Mouse (Mus musculus) frontal cortex, adult 2 months (tissue): Measurements from ENCODE around the gene Phka2. TPM values are rescaled to one million over a fixed set of nuclear protein-coding genes. Genes with fewer than 3 reads are reported as not detected.

Experiments
- DNase-seq, 2 experiments: peaks; one replicate each; pipeline ENCODE4 v3.0.0; 2022; ENCODE audit warnings: low spot score in 1 of 2; ENCODE audit errors: extremely low spot score in 1 of 2
- polyA plus RNA-seq: library from polyadenylated mRNA; depleted of rRNA; stranded (reverse); fragments of >200 nt; gene quantifications from 2 replicates; pipeline ENCODE4 v1.2.3, GENCODE M21; 2012; rRNA removed

The Phka2 gene
- polyA plus RNA-seq: 30.6 and 35.7 TPM in 2 replicates

- DNase-seq: peak; percentile 53 to 76
These were observed at the start of gene Phka2 for GRCm38 (mm10) chrX:160502048-160503041. TSS of gene Phka2 (plus strand) at chrX:160502166.

DNA sequence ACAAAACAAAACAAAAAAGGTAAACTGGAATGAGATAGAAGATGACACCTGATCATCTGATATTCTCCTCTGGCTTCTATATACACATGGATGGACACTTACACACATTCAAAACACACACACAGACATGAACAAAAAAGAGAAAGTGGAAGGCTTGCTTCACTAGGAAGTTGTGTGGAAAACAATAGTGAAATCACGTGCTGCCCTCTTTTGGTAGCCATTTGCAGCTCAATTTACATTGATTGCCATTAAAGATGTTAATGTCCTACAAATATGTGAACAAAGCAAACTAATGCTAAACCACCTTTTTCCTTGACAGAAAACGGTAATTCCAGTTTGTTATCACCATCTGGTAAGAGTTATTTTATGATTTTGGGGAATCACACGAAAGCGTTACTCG is 46.3 kb upstream of the Phka2 start:
- no peak for DNase-seq

GRCm38 (mm10) chrX:160471257-160471786 is 30.6 kb upstream of the Phka2 start:
- DNase-seq: no peak

DNA sequence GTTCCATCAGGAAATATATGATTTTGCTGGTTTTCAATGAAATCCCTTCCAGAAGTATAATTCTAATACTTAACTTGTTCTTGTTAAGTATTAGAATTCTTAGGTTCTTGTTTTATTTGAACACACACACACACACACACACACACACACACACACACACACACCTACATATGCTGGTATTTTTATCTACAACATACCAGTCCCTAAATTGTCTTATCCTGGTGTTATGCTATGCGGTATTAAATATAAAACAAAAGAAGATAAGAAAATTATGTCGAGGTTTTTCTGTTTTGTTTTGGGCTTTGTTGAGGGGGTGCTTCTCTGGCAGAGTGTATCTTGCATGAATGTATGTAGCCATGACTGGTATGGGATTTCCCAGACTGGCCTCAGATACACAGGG is 12.2 kb upstream of the Phka2 start:
- DNase-seq: no peak

DNA sequence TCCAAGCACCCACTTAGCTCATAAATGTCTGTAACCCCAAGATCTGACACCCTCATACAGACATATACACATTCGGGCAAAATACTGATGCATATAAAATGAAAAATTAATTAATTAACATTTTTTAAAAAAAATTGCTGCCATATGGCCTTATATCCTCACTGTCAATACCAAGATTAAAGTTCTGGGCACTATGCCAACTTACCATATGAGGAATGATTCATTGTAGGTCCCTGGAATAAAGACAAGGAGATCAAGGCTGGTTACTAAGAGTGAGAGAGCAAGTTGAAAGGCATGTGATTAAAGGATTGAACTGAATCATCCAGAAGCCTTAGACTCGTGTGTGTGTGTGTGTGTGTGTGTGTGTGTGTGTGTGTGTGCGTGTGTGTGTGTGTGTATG is 7.6 kb upstream of the Phka2 start:
- DNase-seq: peak in 1 of 2 experiments; percentile 28

GRCm38 (mm10) chrX:160494921-160495320 is 7.0 kb upstream of the Phka2 start:
- DNase-seq: no peak

DNA sequence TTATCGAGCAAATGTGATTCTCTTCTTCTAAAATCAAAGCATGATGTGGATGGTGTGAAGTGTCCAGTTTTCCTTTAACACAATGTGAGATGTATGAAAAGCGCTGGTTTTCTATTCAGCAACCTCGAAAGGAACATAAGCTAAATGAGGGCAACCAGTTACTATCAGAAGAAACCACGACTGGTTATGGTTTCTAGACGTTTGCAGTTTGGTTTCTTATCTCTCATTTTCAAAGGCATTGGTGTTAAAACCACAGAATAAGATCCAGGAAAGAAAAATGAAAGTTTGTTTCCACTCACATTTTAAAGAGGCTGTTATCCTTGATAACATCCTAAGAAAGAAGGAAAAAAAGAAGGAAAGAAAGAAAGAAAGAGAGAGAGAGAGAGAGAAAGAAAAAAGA is 5.5 kb upstream of the Phka2 start:
- no peak for DNase-seq

DNA sequence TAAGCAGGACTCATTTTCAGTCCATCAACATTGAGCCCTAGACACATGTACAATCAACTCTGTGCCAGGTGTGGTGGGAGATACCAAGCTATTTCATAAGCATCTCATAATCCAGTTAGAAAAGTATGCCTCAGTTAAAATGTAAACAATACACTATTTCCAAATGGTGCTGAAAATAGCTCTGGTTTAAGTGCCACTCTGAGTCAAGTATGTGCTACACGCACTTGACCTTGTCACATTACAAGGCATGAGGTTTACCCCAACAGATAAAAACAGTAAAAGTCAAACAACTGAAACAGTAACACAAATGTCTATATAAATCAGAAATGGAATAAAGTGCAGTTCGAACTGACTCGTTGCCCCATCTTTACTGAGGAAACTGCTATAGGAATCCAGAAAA is 871 bp upstream of the Phka2 start:
- DNase-seq: no peak

DNA sequence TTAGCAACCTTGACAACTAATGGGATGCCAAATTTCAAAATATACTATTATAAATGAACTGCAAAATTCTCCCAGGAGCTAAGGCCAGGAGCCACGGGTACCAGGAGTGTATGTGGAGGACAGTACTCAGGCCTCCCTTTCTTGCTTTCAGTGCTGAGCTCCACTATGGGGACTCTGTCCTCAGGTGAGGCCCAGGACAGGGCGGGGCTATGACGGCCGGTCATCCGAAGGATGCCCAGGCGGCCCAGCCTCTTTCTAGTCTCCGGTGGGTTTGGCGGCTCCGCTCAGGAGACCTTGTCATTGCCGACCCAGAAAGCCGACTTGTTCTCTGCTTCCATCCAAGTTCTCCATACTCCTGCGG is 299 bp upstream of the Phka2 start:
- DNase-seq: no peak

GRCm38 (mm10) chrX:160509046-160509445 is 7.1 kb downstream of the Phka2 start:
- no peak for DNase-seq

GRCm38 (mm10) chrX:160510197-160510596 is 8.2 kb downstream of the Phka2 start:
- no peak for DNase-seq

DNA sequence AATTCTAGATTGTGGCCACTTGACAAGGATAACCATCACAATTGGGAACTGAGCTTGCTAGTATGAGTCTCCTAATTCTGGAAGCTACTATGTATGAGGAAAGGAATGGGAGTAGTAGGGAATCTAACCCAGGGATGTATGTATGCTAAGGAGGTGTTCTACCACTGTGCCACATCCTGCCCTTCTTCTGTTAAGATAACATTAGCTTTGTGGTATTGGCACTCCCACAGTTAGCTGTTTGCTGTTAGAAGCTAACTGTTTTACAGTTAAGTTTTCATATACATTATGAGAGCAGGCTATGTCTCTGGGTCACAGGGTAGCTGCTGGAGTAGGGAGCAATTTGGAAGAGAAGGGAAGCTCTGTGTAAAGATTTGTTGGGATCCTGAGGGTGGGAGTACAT is 14.1 kb downstream of the Phka2 start:
- no peak for DNase-seq

- peak in 1 of 2 experiments; percentile 29 for DNase-seq
These were observed 40.8 kb downstream of the Phka2 start for GRCm38 (mm10) chrX:160542772-160543171.

DNA sequence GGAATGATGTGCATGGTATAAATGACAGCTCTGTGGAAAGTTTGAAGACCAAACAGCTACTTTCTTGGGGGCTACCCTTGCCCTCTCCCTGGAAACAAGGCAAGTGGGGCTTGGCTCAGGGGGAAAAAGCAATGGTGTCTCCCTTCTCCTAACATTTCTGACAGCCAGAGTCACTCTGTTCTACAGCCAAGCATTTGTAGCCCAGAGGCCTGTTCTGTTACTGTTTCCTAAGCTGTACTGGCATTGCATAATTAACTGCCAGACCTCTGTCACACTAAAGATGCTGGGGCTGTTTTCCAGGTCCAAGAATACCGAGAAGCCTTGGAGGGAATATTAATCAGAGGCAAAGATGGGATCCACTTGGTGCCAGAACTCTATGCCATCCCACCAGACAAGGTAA is 46.9 kb downstream of the Phka2 start:
- DNase-seq: no peak

DNA sequence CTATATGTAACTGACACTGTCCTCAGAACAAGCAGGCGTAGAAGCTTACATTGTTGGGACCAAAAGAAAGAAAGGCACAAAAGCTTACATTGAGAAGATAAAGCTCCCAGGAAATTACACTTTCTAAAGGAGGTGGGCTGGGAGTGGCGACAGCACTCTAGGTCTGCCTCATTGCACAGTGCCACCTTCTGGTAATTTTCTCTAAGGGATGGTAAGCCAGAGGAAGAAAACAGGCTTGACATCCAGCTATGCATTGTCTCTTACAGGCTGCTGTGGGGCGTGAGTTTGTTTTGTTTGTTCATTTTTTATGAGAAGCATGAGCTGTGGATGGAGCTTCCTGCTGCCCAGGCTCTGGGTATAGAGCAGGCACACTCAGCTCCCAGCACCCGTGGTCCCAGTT is 50.1 kb downstream of the Phka2 start:
- peak in 1 of 2 experiments; percentile 36 for DNase-seq

- no peak for DNase-seq
These were observed 81.6 kb downstream of the Phka2 start for GRCm38 (mm10) chrX:160583589-160583988.

DNA sequence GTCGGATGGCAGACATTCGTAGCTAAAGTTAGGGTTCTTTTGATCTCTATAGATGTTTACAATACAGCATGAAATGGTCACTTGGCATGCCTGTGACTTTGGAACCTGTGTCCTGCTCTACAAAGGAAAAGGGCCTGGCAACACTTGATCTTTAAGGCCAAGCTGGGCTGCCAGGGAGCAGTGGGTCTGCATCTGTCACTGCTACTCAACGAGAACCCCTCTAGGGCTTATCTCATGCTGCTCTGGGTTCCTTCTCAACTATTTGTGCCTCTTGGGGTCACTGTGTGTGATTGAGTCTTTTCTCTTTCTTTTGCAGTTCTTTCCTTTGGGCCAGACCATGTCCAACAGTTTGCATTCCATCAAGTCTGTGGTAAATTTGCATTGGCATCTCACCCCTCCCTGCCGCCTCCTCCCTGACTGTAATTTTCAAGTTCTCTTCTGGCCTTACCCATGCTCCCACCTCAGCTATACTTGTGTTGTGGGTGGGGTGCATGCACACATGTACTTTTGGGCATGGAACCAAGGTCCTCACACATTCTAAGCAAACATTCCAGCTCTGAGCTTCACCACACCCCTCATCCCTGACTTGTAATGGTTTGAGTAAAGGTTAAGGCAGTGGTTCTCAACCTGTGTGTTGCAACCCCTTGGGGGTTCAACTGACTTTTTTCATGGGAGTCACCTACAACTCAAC is 82.3 kb downstream of the Phka2 start:
- no peak for DNase-seq

- DNase-seq: no peak
These were observed 83.1 kb downstream of the Phka2 start for GRCm38 (mm10) chrX:160585110-160585509.

DNA sequence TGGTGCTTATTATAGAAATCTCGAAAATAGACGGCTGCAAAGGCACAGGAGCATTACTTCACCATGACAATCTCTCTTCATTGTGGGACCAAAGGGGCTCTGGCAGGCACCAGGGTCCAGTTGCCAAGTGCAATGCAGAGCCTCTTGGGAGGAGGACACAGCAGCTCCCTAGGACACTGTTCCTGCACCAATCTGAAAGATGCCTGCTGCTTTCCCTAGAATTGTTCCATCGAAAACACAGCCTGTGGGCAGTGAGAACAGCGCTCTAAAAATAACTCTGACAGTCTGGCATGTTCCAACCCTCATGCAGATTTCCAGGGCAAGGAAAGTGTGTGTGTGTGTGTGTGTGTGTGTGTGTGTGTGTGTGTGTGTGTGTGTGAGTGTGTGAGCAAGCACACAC is 86.6 kb downstream of the Phka2 start:
- peak in 1 of 2 experiments; percentile 46 for DNase-seq

- DNase-seq: no peak
These were observed 88.2 kb downstream of the Phka2 start for GRCm38 (mm10) chrX:160590147-160590546.

DNA sequence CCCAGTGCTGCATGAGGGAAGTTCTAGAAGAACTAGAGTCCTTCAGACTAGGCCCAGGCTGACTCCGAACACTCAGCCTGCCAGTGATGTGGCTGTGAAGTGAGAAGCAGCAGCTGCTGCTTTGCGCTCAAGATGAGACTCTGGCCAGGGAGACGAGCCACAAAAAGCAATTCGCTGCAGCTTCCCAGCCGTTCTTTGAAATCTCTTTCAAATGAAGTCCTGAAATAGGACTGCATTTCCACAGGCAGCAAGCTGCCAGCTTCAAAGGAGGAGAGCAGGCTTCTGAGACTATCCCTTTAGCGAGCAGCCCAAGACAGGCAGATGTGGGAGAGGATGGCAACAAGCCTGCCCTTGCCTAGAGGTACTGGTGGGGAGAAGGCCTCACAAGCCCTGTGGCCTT is 91.0 kb downstream of the Phka2 start:
- peak in 1 of 2 experiments; percentile 47 for DNase-seq
